Mouse (Mus musculus) MEL (cell line): ENCODE results near the gene Myo10. TPM values are rescaled to one million over a fixed set of nuclear protein-coding genes. Genes with fewer than 3 reads are reported as not detected.

Experiments
- DNase-seq: peaks from one replicate; pipeline ENCODE4 v3.0.0; 2011; ENCODE audit warnings: low read depth, low spot score
- H3K27ac ChIP-seq: 2 replicates; pipeline ENCODE4 v1.5.1; 2012; ENCODE audit warnings: low read depth, mild to moderate bottlenecking, control low read depth, low read length, moderate library complexity; ENCODE audit not compliant: control insufficient read depth
- H3K27me3 ChIP-seq, 2 experiments: fragments of 150-350 bp in 1 of 2; sonication (generic) in 1 of 2; 2 replicates each; pipeline ENCODE4 v1.6.1; 2012; ENCODE audit warnings: low read length in 2 of 2, mild to moderate bottlenecking in 2 of 2, improper control_type of control experiment in 1 of 2, moderate library complexity in 1 of 2; ENCODE audit not compliant: insufficient read depth in 2 of 2, control insufficient read depth in 1 of 2
- H3K36me3 ChIP-seq, 2 experiments: 2 replicates each; pipeline ENCODE4 v1.6.1; 2012 to 2014; ENCODE audit warnings: low read length in 2 of 2, improper control_type of control experiment in 1 of 2, inconsistent platforms in 1 of 2, mild to moderate bottlenecking in 1 of 2; ENCODE audit not compliant: insufficient read depth in 2 of 2, control insufficient read depth in 1 of 2
- H3K4me1 ChIP-seq, 2 experiments: fragments of 150-350 bp in 1 of 2; sonication (generic) in 1 of 2; 2 replicates each; pipeline ENCODE4 v1.6.1; 2012; ENCODE audit warnings: low read length in 2 of 2, improper control_type of control experiment in 1 of 2, mild to moderate bottlenecking in 1 of 2; ENCODE audit not compliant: insufficient read depth in 2 of 2, control insufficient read depth in 1 of 2
- H3K4me3 ChIP-seq, 2 experiments: fragments of 150-350 bp in 1 of 2; sonication (generic) in 1 of 2; 2 replicates each; pipeline ENCODE4 v1.5.1; 2012; ENCODE audit warnings: low read depth in 2 of 2, low read length in 2 of 2, mild to moderate bottlenecking in 2 of 2, moderate library complexity in 2 of 2, control low read depth in 1 of 2, improper control_type of control experiment in 1 of 2; ENCODE audit not compliant: control insufficient read depth in 1 of 2, insufficient read depth in 1 of 2
- H3K79me2 ChIP-seq: 2 replicates; pipeline ENCODE4 v1.6.1; 2012; ENCODE audit warnings: mild to moderate bottlenecking, low read length, moderate library complexity; ENCODE audit not compliant: control insufficient read depth, poor library complexity, insufficient read depth
- H3K9ac ChIP-seq: 2 replicates; pipeline ENCODE4 v1.6.1; 2012; ENCODE audit warnings: low read depth, mild to moderate bottlenecking, control low read depth, low read length, moderate library complexity; ENCODE audit not compliant: control insufficient read depth, poor library complexity, severe bottlenecking
- H3K9me3 ChIP-seq: fragments of 150-350 bp; sonication (generic); replicated peaks from 2 replicates; pipeline ENCODE4 v1.6.1; 2012; ENCODE audit warnings: mild to moderate bottlenecking, low read length, improper control_type of control experiment, moderate library complexity; ENCODE audit not compliant: insufficient read depth
- BHLHE40 ChIP-seq: IDR thresholded peaks from 2 replicates; pipeline ENCODE4 v1.6.1; 2012; ENCODE audit warnings: low read depth, mild to moderate bottlenecking, inconsistent platforms, low read length, improper control_type of control experiment, borderline replicate concordance
- CHD1 ChIP-seq: IDR thresholded peaks from 2 replicates; pipeline ENCODE4 v1.6.1; 2012; ENCODE audit warnings: low read depth, mild to moderate bottlenecking, inconsistent platforms, low read length, improper control_type of control experiment
- E2F4 ChIP-seq: IDR thresholded peaks from 2 replicates; pipeline ENCODE4 v1.6.1; 2011; ENCODE audit warnings: low read depth, low read length, improper control_type of control experiment, borderline replicate concordance
- ETS1 ChIP-seq: IDR thresholded peaks from 2 replicates; pipeline ENCODE4 v1.6.1; 2012; ENCODE audit warnings: low read depth, mild to moderate bottlenecking, inconsistent platforms, low read length, improper control_type of control experiment, moderate library complexity
- GATA1 ChIP-seq: IDR thresholded peaks from 2 replicates; pipeline ENCODE4 v1.6.1; 2011; ENCODE audit warnings: low read depth, low read length, improper control_type of control experiment
- HCFC1 ChIP-seq: IDR thresholded peaks from 2 replicates; pipeline ENCODE4 v1.6.1; 2012; ENCODE audit warnings: low read depth, mild to moderate bottlenecking, inconsistent platforms, low read length, improper control_type of control experiment, moderate library complexity
- JUND ChIP-seq: IDR thresholded peaks from 2 replicates; pipeline ENCODE4 v1.6.1; 2011; ENCODE audit warnings: low read depth, mild to moderate bottlenecking, improper control_type of control experiment, low read length
- MAFK ChIP-seq: IDR thresholded peaks from 2 replicates; pipeline ENCODE4 v1.6.1; 2011; ENCODE audit warnings: low read depth, mild to moderate bottlenecking, low read length, improper control_type of control experiment, borderline replicate concordance
- MAX ChIP-seq: IDR thresholded peaks from 2 replicates; pipeline ENCODE4 v1.6.1; 2011; ENCODE audit warnings: low read length, improper control_type of control experiment
- MEF2A ChIP-seq: IDR thresholded peaks from 2 replicates; pipeline ENCODE4 v1.6.1; 2014; ENCODE audit warnings: low read depth, mild to moderate bottlenecking, inconsistent platforms, low read length, improper control_type of control experiment; ENCODE audit not compliant: poor library complexity, insufficient replicate concordance, severe bottlenecking; ENCODE audit errors: extremely low read depth
- MYB ChIP-seq: IDR thresholded peaks from 2 replicates; pipeline ENCODE4 v1.6.1; 2011; ENCODE audit warnings: mild to moderate bottlenecking, low read depth, low read length, improper control_type of control experiment
- MYC ChIP-seq: IDR thresholded peaks from 2 replicates; pipeline ENCODE4 v1.6.1; 2011; ENCODE audit warnings: low read depth, mild to moderate bottlenecking, low read length, improper control_type of control experiment, moderate library complexity
- NELFE ChIP-seq: IDR thresholded peaks from 2 replicates; pipeline ENCODE4 v1.6.1; 2011; ENCODE audit warnings: low read depth, low read length, improper control_type of control experiment
- NRF1 ChIP-seq: IDR thresholded peaks from 2 replicates; pipeline ENCODE4 v1.6.1; 2014; ENCODE audit warnings: low read depth, mild to moderate bottlenecking, inconsistent platforms, low read length, improper control_type of control experiment, moderate library complexity; ENCODE audit not compliant: poor library complexity, insufficient read depth, severe bottlenecking
- POLR2A ChIP-seq, 2 experiments: IDR thresholded peaks; 2 replicates each; pipeline ENCODE4 v1.6.1; 2011 to 2012; ENCODE audit warnings: low read length in 2 of 2, mild to moderate bottlenecking in 2 of 2, control low read depth in 1 of 2, improper control_type of control experiment in 1 of 2, low read depth in 1 of 2, moderate library complexity in 1 of 2; ENCODE audit not compliant: control insufficient read depth in 1 of 2, insufficient read depth in 1 of 2, poor library complexity in 1 of 2
- POLR2AphosphoS5 ChIP-seq: IDR thresholded peaks from 2 replicates; pipeline ENCODE4 v1.6.1; 2012; ENCODE audit warnings: low read depth, borderline replicate concordance, mild to moderate bottlenecking, inconsistent platforms, low read length, moderate library complexity, mixed read lengths
- RCOR1 ChIP-seq: IDR thresholded peaks from 2 replicates; pipeline ENCODE4 v1.6.1; 2012; ENCODE audit warnings: low read depth, mild to moderate bottlenecking, inconsistent platforms, low read length, improper control_type of control experiment
- SMC3 ChIP-seq: IDR thresholded peaks from 2 replicates; pipeline ENCODE4 v1.6.1; 2011; ENCODE audit warnings: low read depth, low read length, improper control_type of control experiment
- TBP ChIP-seq: IDR thresholded peaks from 2 replicates; pipeline ENCODE4 v1.8.0; 2011; ENCODE audit warnings: low read depth, low read length, improper control_type of control experiment
- USF1 ChIP-seq: IDR thresholded peaks from 2 replicates; pipeline ENCODE4 v1.6.1; 2014; ENCODE audit warnings: low read depth, mild to moderate bottlenecking, inconsistent platforms, low read length, improper control_type of control experiment, moderate library complexity
- ZKSCAN1 ChIP-seq: IDR thresholded peaks from 2 replicates; pipeline ENCODE4 v1.6.1; 2012; ENCODE audit warnings: low read depth, mild to moderate bottlenecking, inconsistent platforms, low read length, improper control_type of control experiment, moderate library complexity
- polyA plus RNA-seq, 2 experiments: library from polyadenylated mRNA; stranded (reverse) in 1 of 2; unstranded in 1 of 2; fragments of >175 nt in 1 of 2; fragments of >200 nt in 1 of 2; gene quantifications; 2 replicates each; pipeline versions ENCODE4 v1.2.1 to v1.2.4; 2012; ENCODE audit warnings: low replicate concordance in 2 of 2, low read depth in 1 of 2; ENCODE audit not compliant: insufficient read length in 2 of 2, insufficient read depth in 1 of 2, missing spikeins in 1 of 2
- total RNA-seq: library from RNA; depleted of rRNA; stranded (reverse); fragments of 300-350 nt; gene quantifications from 2 replicates; pipeline ENCODE4 v1.2.3, GENCODE M21; 2012

Gene Myo10
- total and polyA plus RNA-seq, 3 experiments: 0.01 TPM; not detected in 2

DNA sequence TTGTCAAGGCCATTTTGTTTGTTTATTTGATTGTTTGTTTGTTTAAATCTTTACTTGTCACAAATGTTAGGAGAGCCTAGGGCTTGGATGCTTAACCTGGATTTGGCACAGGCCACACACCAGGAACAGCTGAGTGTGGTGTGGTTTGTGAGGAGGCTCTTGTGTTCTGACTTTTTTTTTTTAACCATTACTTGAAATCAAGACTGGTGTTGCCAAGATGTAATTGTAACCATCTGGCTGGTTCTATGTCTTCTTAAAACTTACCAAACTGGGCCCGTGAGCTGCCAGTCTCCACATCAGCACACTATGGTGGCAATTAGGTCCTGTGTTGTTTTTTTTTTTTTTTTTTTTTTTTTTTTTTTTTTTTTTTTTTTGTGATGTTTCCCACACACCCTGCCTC is 85.6 kb downstream of the Myo10 start:
- Histone ChIP-seq H3K4me3 (no peak overlapping the region), H3K36me3 (no peaks in the 10 kb centered on the region), H3K79me2 (no peaks in the 10 kb centered on the region), H3K27me3 (no peaks in the 10 kb centered on the region), H3K4me1 (no peaks in the 10 kb centered on the region), H3K9me3 (no peaks in the 10 kb centered on the region), H3K9ac (no peak overlapping the region), H3K27ac (no peak overlapping the region)
- no peak for DNase-seq
- TF ChIP-seq HCFC1 (no peak), ZKSCAN1 (no peak), BHLHE40 (no peak), E2F4 (no peak), MAFK (no peak), MYC (no peak), JUND (no peak), NELFE (no peak), ETS1 (no peak)

DNA sequence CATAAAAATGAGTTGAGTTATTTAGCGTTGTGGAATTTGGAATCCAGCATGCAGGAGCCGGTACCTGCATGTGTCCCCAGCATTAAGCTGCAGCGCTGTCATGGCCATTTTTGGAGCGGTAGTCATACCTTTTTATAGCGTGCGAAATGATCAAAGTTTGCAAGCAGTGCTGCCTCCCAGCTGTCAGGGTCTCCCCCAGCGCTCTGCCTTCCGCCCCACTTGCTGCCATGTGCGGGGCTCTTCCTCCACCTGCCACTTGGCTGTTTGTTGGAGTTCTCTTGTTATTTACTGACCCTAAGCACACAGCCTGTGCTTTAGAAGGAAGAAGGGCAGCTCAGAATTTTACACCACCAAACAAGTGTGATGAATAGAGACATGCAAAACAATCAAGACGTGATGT is 88.6 kb downstream of the Myo10 start:
- no peaks in the 10 kb centered on the region for H3K4me1 ChIP-seq
- DNase-seq: no peak
- no peaks in the 10 kb centered on the region for H3K36me3 ChIP-seq
- H3K27me3 ChIP-seq: no peaks in the 10 kb centered on the region
- TF ChIP-seq CHD1 (no peak), MAX (no peak), MEF2A (no peak), GATA1 (no peak), POLR2A (IDR thresholded peaks at IDR 0.05; ENCODE audit: control insufficient read depth in 1 of 2, insufficient read depth in 1 of 2, low read depth in 1 of 2, low read length in 2 of 2, poor library complexity in 1 of 2) (no peak), E2F4 (no peak), SMC3 (no peak), TBP (no peak), NRF1 (no peak), MAFK (no peak), RCOR1 (no peak), NELFE (no peak), POLR2AphosphoS5 (no peak), MYB (no peak), USF1 (no peak), ZKSCAN1 (no peak), JUND (no peak), MYC (no peak)
- H3K27ac ChIP-seq: no peak overlapping the region
- no peak overlapping the region for H3K9ac ChIP-seq
- H3K9me3 ChIP-seq: no peaks in the 10 kb centered on the region
- no peaks in the 10 kb centered on the region for H3K79me2 ChIP-seq
- H3K4me3 ChIP-seq: no peak overlapping the region
